Mouse (Mus musculus): Measurements from ENCODE around the gene Rnf216. TPM values are rescaled to one million over a fixed set of nuclear protein-coding genes. Genes with fewer than 3 reads are reported as not detected.

Rnf216 gene
- polyA plus RNA-seq, 1 experiment from 2014 or later: 52.1 TPM

GRCm38 (mm10) chr5:143035271-143035670, 77.5 kb downstream of the Rnf216 start:
- Histone ChIP-seq H3K9ac (replicated peaks; ENCODE audit: low read depth, low read length) (no peak overlapping the region), H3K4me1 (ENCODE audit: control insufficient read depth, insufficient read depth, low read length) (0 out of 2 replicates have a peak, but pooled peaks cover 6% of the 10 kb centered on the region), H3K4me2 (replicated peaks; ENCODE audit: low read depth, low read length) (no peak overlapping the region), H3K27ac (ENCODE audit: low read length) (no peak overlapping the region), H3K36me3 (ENCODE audit: control insufficient read depth, insufficient read depth, low read length) (peaks cover 2% of the 10 kb centered on the region; the same call in 1 of the 2 replicates), H3K4me3 (ENCODE audit: low read depth, low read length) (no peak overlapping the region), H3K27me3 (ENCODE audit: control insufficient read depth, insufficient read depth, low read length) (no peaks in the 10 kb centered on the region), H3K9me3 (ENCODE audit: control insufficient read depth, low read depth, low read length) (no peaks in the 10 kb centered on the region)
- no peak for ATAC-seq (ENCODE audit: insufficient number of reproducible peaks, insufficient read depth, low FRiP score, low read depth)
- WGBS: 90% methylated on average over 4 of the region's 4 CpGs

GRCm38 (mm10) chr5:143034108-143034507, 78.7 kb downstream of the Rnf216 start:
- 0 out of 2 replicates have a peak, but pooled peaks cover 2% of the 10 kb centered on the region for H3K36me3 ChIP-seq (ENCODE audit: control insufficient read depth, insufficient read depth, low read length)
- H3K27ac ChIP-seq (ENCODE audit: low read length): no peak overlapping the region
- ATAC-seq (ENCODE audit: insufficient number of reproducible peaks, insufficient read depth, low FRiP score, low read depth): no peak
- no peak overlapping the region for H3K4me2 ChIP-seq (replicated peaks; ENCODE audit: low read depth, low read length)
- WGBS: 61% methylated on average over 3 of the region's 3 CpGs
- H3K27me3 ChIP-seq (ENCODE audit: control insufficient read depth, insufficient read depth, low read length): no peaks in the 10 kb centered on the region
- 0 out of 2 replicates have a peak, but pooled peaks cover 6% of the 10 kb centered on the region for H3K4me1 ChIP-seq (ENCODE audit: control insufficient read depth, insufficient read depth, low read length)
- H3K4me3 ChIP-seq (ENCODE audit: low read depth, low read length): no peak overlapping the region
- no peak overlapping the region for H3K9ac ChIP-seq (replicated peaks; ENCODE audit: low read depth, low read length)
- no peaks in the 10 kb centered on the region for H3K9me3 ChIP-seq (ENCODE audit: control insufficient read depth, low read depth, low read length)

GRCm38 (mm10) chr5:143033277-143033676, 79.5 kb downstream of the Rnf216 start:
- H3K36me3 ChIP-seq (ENCODE audit: control insufficient read depth, insufficient read depth, low read length): no peaks in the 10 kb centered on the region
- no peak overlapping the region for H3K4me2 ChIP-seq (replicated peaks; ENCODE audit: low read depth, low read length)
- no peaks in the 10 kb centered on the region for H3K9me3 ChIP-seq (ENCODE audit: control insufficient read depth, low read depth, low read length)
- H3K27me3 ChIP-seq (ENCODE audit: control insufficient read depth, insufficient read depth, low read length): no peaks in the 10 kb centered on the region
- 0 out of 2 replicates have a peak, but pooled peaks cover 6% of the 10 kb centered on the region for H3K4me1 ChIP-seq (ENCODE audit: control insufficient read depth, insufficient read depth, low read length)
- no peak for ATAC-seq (ENCODE audit: insufficient number of reproducible peaks, insufficient read depth, low FRiP score, low read depth)
- no peak overlapping the region for H3K9ac ChIP-seq (replicated peaks; ENCODE audit: low read depth, low read length)
- 86% methylated on average over 3 of the region's 3 CpGs for WGBS
- H3K4me3 ChIP-seq (ENCODE audit: low read depth, low read length): no peak overlapping the region
- no peak overlapping the region for H3K27ac ChIP-seq (ENCODE audit: low read length)

- no peak for ATAC-seq (ENCODE audit: insufficient number of reproducible peaks, insufficient read depth, low FRiP score, low read depth)
- 54% methylated on average over 2 of the region's 2 CpGs for WGBS
- 0 out of 2 replicates have a peak, but pooled peaks cover 6% of the 10 kb centered on the region for H3K4me1 ChIP-seq (ENCODE audit: control insufficient read depth, insufficient read depth, low read length)
- H3K4me2 ChIP-seq (replicated peaks; ENCODE audit: low read depth, low read length): no peak overlapping the region
- no peak overlapping the region for H3K27ac ChIP-seq (ENCODE audit: low read length)
- H3K9me3 ChIP-seq (ENCODE audit: control insufficient read depth, low read depth, low read length): no peaks in the 10 kb centered on the region
- H3K36me3 ChIP-seq (ENCODE audit: control insufficient read depth, insufficient read depth, low read length): no peaks in the 10 kb centered on the region
- H3K9ac ChIP-seq (replicated peaks; ENCODE audit: low read depth, low read length): no peak overlapping the region
- H3K27me3 ChIP-seq (ENCODE audit: control insufficient read depth, insufficient read depth, low read length): no peaks in the 10 kb centered on the region
- H3K4me3 ChIP-seq (ENCODE audit: low read depth, low read length): no peak overlapping the region
These were observed 80.1 kb downstream of the Rnf216 start for GRCm38 (mm10) chr5:143032639-143033146.

GRCm38 (mm10) chr5:143031681-143032080, 81.1 kb downstream of the Rnf216 start:
- 66% methylated on average over 7 of the region's 7 CpGs for WGBS
- ATAC-seq (ENCODE audit: insufficient number of reproducible peaks, insufficient read depth, low FRiP score, low read depth): no peak
- peaks cover 9% of the 10 kb centered on the region for H3K36me3 ChIP-seq (ENCODE audit: control insufficient read depth, insufficient read depth, low read length)
- H3K27ac ChIP-seq (ENCODE audit: low read length): no peak overlapping the region
- no peak overlapping the region for H3K4me2 ChIP-seq (replicated peaks; ENCODE audit: low read depth, low read length)
- H3K4me3 ChIP-seq (ENCODE audit: low read depth, low read length): no peak overlapping the region
- H3K4me1 ChIP-seq (ENCODE audit: control insufficient read depth, insufficient read depth, low read length): 0 out of 2 replicates have a peak, but pooled peaks cover 6% of the 10 kb centered on the region
- H3K27me3 ChIP-seq (ENCODE audit: control insufficient read depth, insufficient read depth, low read length): no peaks in the 10 kb centered on the region
- H3K9ac ChIP-seq (replicated peaks; ENCODE audit: low read depth, low read length): no peak overlapping the region
- H3K9me3 ChIP-seq (ENCODE audit: control insufficient read depth, low read depth, low read length): no peaks in the 10 kb centered on the region

GRCm38 (mm10) chr5:143031193-143031592, 81.6 kb downstream of the Rnf216 start:
- Histone ChIP-seq H3K36me3 (ENCODE audit: control insufficient read depth, insufficient read depth, low read length) (peaks cover 14% of the 10 kb centered on the region), H3K4me3 (ENCODE audit: low read depth, low read length) (no peak overlapping the region), H3K27ac (ENCODE audit: low read length) (no peak overlapping the region), H3K9me3 (ENCODE audit: control insufficient read depth, low read depth, low read length) (no peaks in the 10 kb centered on the region), H3K27me3 (ENCODE audit: control insufficient read depth, insufficient read depth, low read length) (no peaks in the 10 kb centered on the region), H3K4me2 (replicated peaks; ENCODE audit: low read depth, low read length) (no peak overlapping the region), H3K4me1 (ENCODE audit: control insufficient read depth, insufficient read depth, low read length) (0 out of 2 replicates have a peak, but pooled peaks cover 6% of the 10 kb centered on the region), H3K9ac (replicated peaks; ENCODE audit: low read depth, low read length) (no peak overlapping the region)
- WGBS: 37% methylated on average over 4 of the region's 4 CpGs
- no peak for ATAC-seq (ENCODE audit: insufficient number of reproducible peaks, insufficient read depth, low FRiP score, low read depth)

- H3K27me3 ChIP-seq (ENCODE audit: control insufficient read depth, insufficient read depth, low read length): no peaks in the 10 kb centered on the region
- H3K9me3 ChIP-seq (ENCODE audit: control insufficient read depth, low read depth, low read length): no peaks in the 10 kb centered on the region
- H3K27ac ChIP-seq (ENCODE audit: low read length): no peak overlapping the region
- no peak for ATAC-seq (ENCODE audit: insufficient number of reproducible peaks, insufficient read depth, low FRiP score, low read depth)
- no peak overlapping the region for H3K9ac ChIP-seq (replicated peaks; ENCODE audit: low read depth, low read length)
- H3K4me1 ChIP-seq (ENCODE audit: control insufficient read depth, insufficient read depth, low read length): no peaks in the 10 kb centered on the region
- H3K4me2 ChIP-seq (replicated peaks; ENCODE audit: low read depth, low read length): no peak overlapping the region
- peaks cover 32% of the 10 kb centered on the region for H3K36me3 ChIP-seq (ENCODE audit: control insufficient read depth, insufficient read depth, low read length)
- H3K4me3 ChIP-seq (ENCODE audit: low read depth, low read length): no peak overlapping the region
- 80% methylated on average over 2 of the region's 2 CpGs for WGBS
These were observed 88.9 kb downstream of the Rnf216 start for GRCm38 (mm10) chr5:143023887-143024286.

GRCm38 (mm10) chr5:143022956-143023355, 89.8 kb downstream of the Rnf216 start:
- ATAC-seq (ENCODE audit: insufficient number of reproducible peaks, insufficient read depth, low FRiP score, low read depth): no peak
- Histone ChIP-seq H3K9ac (replicated peaks; ENCODE audit: low read depth, low read length) (no peak overlapping the region), H3K27ac (ENCODE audit: low read length) (no peak overlapping the region), H3K4me1 (ENCODE audit: control insufficient read depth, insufficient read depth, low read length) (no peaks in the 10 kb centered on the region), H3K4me3 (ENCODE audit: low read depth, low read length) (no peak overlapping the region), H3K9me3 (ENCODE audit: control insufficient read depth, low read depth, low read length) (no peaks in the 10 kb centered on the region), H3K27me3 (ENCODE audit: control insufficient read depth, insufficient read depth, low read length) (no peaks in the 10 kb centered on the region), H3K36me3 (ENCODE audit: control insufficient read depth, insufficient read depth, low read length) (peaks cover 32% of the 10 kb centered on the region), H3K4me2 (replicated peaks; ENCODE audit: low read depth, low read length) (no peak overlapping the region)
- 75% methylated on average over 1 of the region's 1 CpGs for WGBS

- Histone ChIP-seq H3K9ac (replicated peaks; ENCODE audit: low read depth, low read length) (no peak overlapping the region), H3K36me3 (ENCODE audit: control insufficient read depth, insufficient read depth, low read length) (peaks cover 35% of the 10 kb centered on the region), H3K4me1 (ENCODE audit: control insufficient read depth, insufficient read depth, low read length) (no peaks in the 10 kb centered on the region), H3K27ac (ENCODE audit: low read length) (peak overlapping the region; percentile 52; the same call in 1 of the 2 replicates), H3K4me2 (replicated peaks; ENCODE audit: low read depth, low read length) (no peak overlapping the region), H3K4me3 (ENCODE audit: low read depth, low read length) (no peak overlapping the region), H3K27me3 (ENCODE audit: control insufficient read depth, insufficient read depth, low read length) (no peaks in the 10 kb centered on the region), H3K9me3 (ENCODE audit: control insufficient read depth, low read depth, low read length) (no peaks in the 10 kb centered on the region)
- ATAC-seq (ENCODE audit: insufficient number of reproducible peaks, insufficient read depth, low FRiP score, low read depth): no peak
- WGBS: 80% methylated on average over 5 of the region's 5 CpGs
These were observed 95.4 kb downstream of the Rnf216 start for GRCm38 (mm10) chr5:143017401-143017800.
